Mouse (Mus musculus): ENCODE results near the gene H2-M5. TPM values are rescaled to one million over a fixed set of nuclear protein-coding genes. Genes with fewer than 3 reads are reported as not detected.

H2-M5 gene
- polyA plus RNA-seq, 1 experiment from 2014 or later = 0.17 TPM

GRCm38 (mm10) chr17:37002364-37003330 lies 13.3 kb upstream of the H2-M5 start:
- H3K9me3 ChIP-seq (ENCODE audit: low read depth, low read length) = no peaks in the 10 kb centered on the region
- peak overlapping the region; percentile 70 for H3K4me3 ChIP-seq (ENCODE audit: low read depth, low read length)
- DNase-seq (peak; percentile 95), ATAC-seq (ENCODE audit: insufficient read depth) (peak; percentile 94)
- H3K9ac ChIP-seq = peak overlapping the region; percentile 93
- H3K36me3 ChIP-seq (ENCODE audit: insufficient read depth) = peaks cover 26% of the 10 kb centered on the region
- WGBS = 0% methylated on average over 49 of the region's 49 CpGs
- peak overlapping the region; percentile 95 for H3K27ac ChIP-seq (ENCODE audit: low read depth)
- peak overlapping the region; percentile 78 for H3K4me2 ChIP-seq
- TF ChIP-seq CTCF (IDR thresholded peaks at IDR 0.05; ENCODE audit: low read depth) = no peak
- no peaks in the 10 kb centered on the region for H3K4me1 ChIP-seq (ENCODE audit: insufficient read depth)
- no peaks in the 10 kb centered on the region for H3K27me3 ChIP-seq (ENCODE audit: insufficient read depth, low read length)

GRCm38 (mm10) chr17:37000863-37001262 lies 11.5 kb upstream of the H2-M5 start, which contains the start of gene Zfp57:
Gene Zfp57, plus strand, starts transcription at chr17:37001163.
- no peak for ATAC-seq (ENCODE audit: insufficient read depth)
- TF ChIP-seq CTCF (IDR thresholded peaks at IDR 0.05; ENCODE audit: low read depth) = no peak
- Histone ChIP-seq H3K9ac (no peak within 1 kb of the TSS), H3K27me3 (ENCODE audit: insufficient read depth, low read length) (no peaks in the 10 kb centered on the region), H3K9me3 (ENCODE audit: low read depth, low read length) (no peaks in the 10 kb centered on the region), H3K36me3 (ENCODE audit: insufficient read depth) (peaks cover 10% of the 10 kb centered on the region; the same call in 1 of the 2 replicates), H3K4me3 (ENCODE audit: low read depth, low read length) (peak within 1 kb of the TSS; percentile 70; the same call in 1 of the 2 replicates), H3K4me1 (ENCODE audit: insufficient read depth) (no peaks in the 10 kb centered on the region), H3K27ac (ENCODE audit: low read depth) (peak within 1 kb of the TSS; percentile 32; the same call in 1 of the 2 replicates), H3K4me2 (peak within 1 kb of the TSS; percentile 78)
- DNase-seq = no peak
- whole genome bisulfite sequencing = 85% methylated on average over 7 of the region's 7 CpGs

- no peak overlapping the region for H3K9ac ChIP-seq
- no peak for TF ChIP-seq CTCF (IDR thresholded peaks at IDR 0.05; ENCODE audit: low read depth)
- no peak overlapping the region for H3K4me3 ChIP-seq (ENCODE audit: low read depth, low read length)
- H3K27me3 ChIP-seq (ENCODE audit: insufficient read depth, low read length) = no peaks in the 10 kb centered on the region
- H3K4me2 ChIP-seq = no peak overlapping the region
- WGBS = 57% methylated on average over 2 of the region's 2 CpGs
- no peaks in the 10 kb centered on the region for H3K9me3 ChIP-seq (ENCODE audit: low read depth, low read length)
- H3K36me3 ChIP-seq (ENCODE audit: insufficient read depth) = no peaks in the 10 kb centered on the region
- ATAC-seq (ENCODE audit: insufficient read depth) (no peak), DNase-seq (no peak)
- no peak overlapping the region for H3K27ac ChIP-seq (ENCODE audit: low read depth)
- H3K4me1 ChIP-seq (ENCODE audit: insufficient read depth) = no peaks in the 10 kb centered on the region
Measured at GRCm38 (mm10) chr17:36998477-36998876, 9.1 kb upstream of the H2-M5 start.

- 0 out of 2 replicates have a peak, but pooled peaks have one; percentile 41 for ATAC-seq (ENCODE audit: insufficient read depth)
- TF ChIP-seq CTCF (IDR thresholded peaks at IDR 0.05; ENCODE audit: low read depth) = peak; percentile 88
- DNase-seq = peak; percentile 95
- 26% methylated on average over 7 of the region's 7 CpGs for whole genome bisulfite sequencing
- Histone ChIP-seq H3K27me3 (ENCODE audit: insufficient read depth, low read length) (no peaks in the 10 kb centered on the region), H3K4me1 (ENCODE audit: insufficient read depth) (no peaks in the 10 kb centered on the region), H3K36me3 (ENCODE audit: insufficient read depth) (no peaks in the 10 kb centered on the region), H3K4me3 (ENCODE audit: low read depth, low read length) (no peak overlapping the region), H3K9me3 (ENCODE audit: low read depth, low read length) (no peaks in the 10 kb centered on the region), H3K27ac (ENCODE audit: low read depth) (no peak overlapping the region), H3K4me2 (no peak overlapping the region), H3K9ac (no peak overlapping the region)
Measured at GRCm38 (mm10) chr17:36997033-36997735, 7.8 kb upstream of the H2-M5 start.

GRCm38 (mm10) chr17:36995448-36995847 lies 6.1 kb upstream of the H2-M5 start:
- Histone ChIP-seq H3K4me3 (ENCODE audit: low read depth, low read length) (no peak overlapping the region), H3K36me3 (ENCODE audit: insufficient read depth) (no peaks in the 10 kb centered on the region), H3K9ac (no peak overlapping the region), H3K9me3 (ENCODE audit: low read depth, low read length) (no peaks in the 10 kb centered on the region), H3K4me2 (no peak overlapping the region), H3K27ac (ENCODE audit: low read depth) (no peak overlapping the region), H3K27me3 (ENCODE audit: insufficient read depth, low read length) (no peaks in the 10 kb centered on the region), H3K4me1 (ENCODE audit: insufficient read depth) (no peaks in the 10 kb centered on the region)
- no peak for TF ChIP-seq CTCF (IDR thresholded peaks at IDR 0.05; ENCODE audit: low read depth)
- no peak for ATAC-seq (ENCODE audit: insufficient read depth)
- WGBS = 61% methylated on average over 3 of the region's 3 CpGs
- DNase-seq = no peak

GRCm38 (mm10) chr17:36994528-36994927 lies 5.2 kb upstream of the H2-M5 start:
- Histone ChIP-seq H3K27ac (ENCODE audit: low read depth) (no peak overlapping the region), H3K4me2 (no peak overlapping the region), H3K9me3 (ENCODE audit: low read depth, low read length) (no peaks in the 10 kb centered on the region), H3K36me3 (ENCODE audit: insufficient read depth) (no peaks in the 10 kb centered on the region), H3K4me3 (ENCODE audit: low read depth, low read length) (no peak overlapping the region), H3K4me1 (ENCODE audit: insufficient read depth) (no peaks in the 10 kb centered on the region), H3K9ac (no peak overlapping the region), H3K27me3 (ENCODE audit: insufficient read depth, low read length) (peaks cover under 1% of the 10 kb centered on the region; the same call in 1 of the 2 replicates)
- 79% methylated on average over 2 of the region's 2 CpGs for whole genome bisulfite sequencing
- DNase-seq (no peak), ATAC-seq (ENCODE audit: insufficient read depth) (no peak)
- no peak for TF ChIP-seq CTCF (IDR thresholded peaks at IDR 0.05; ENCODE audit: low read depth)
